15 mouse cellular contexts compared by ENCODE assay signal in genomic region chr9:30533780-30534343, GRCm38 (mm10).
DNase-seq lines count a peak whose midpoint lies in the region; ATAC-seq lines count a peak whose summit lies in the region.
"Had no signal": no experiment of that assay in that cellular context is flagged by ENCODE, and none has a peak within 500 bp of the region (broad histone marks: within the 10 kb centered on the region; RNA-seq: fewer than 3 reads in every experiment).

No protein-coding gene starts in this region.

- WGBS in embryonic facial prominence, embryonic 14.5 days, result 64% methylated on average over 11 of the region's 11 CpGs
- 85% methylated on average over 11 of the region's 11 CpGs for WGBS in embryonic facial prominence, embryonic 10.5 days
- WGBS in midbrain, embryonic 14.5 days, result 32% methylated on average over 11 of the region's 11 CpGs

- no peak for ATAC-seq in embryonic facial prominence, embryonic 14.5 days (ENCODE audit: low read depth)
- ATAC-seq in midbrain, embryonic 14.5 days (ENCODE audit: low FRiP score, low TSS enrichment), result no peak

- DNase-seq in embryonic facial prominence, embryonic 14.5 days (ENCODE audit: low spot score), result peak; percentile 57
- DNase-seq in embryonic facial prominence, embryonic 10.5 days (ENCODE audit: low spot score), result no peak
- DNase-seq in right cerebral cortex, adult 2 months (ENCODE audit: low spot score in 2 of 2), result peak; percentile 28 to 43
- DNase-seq in right cerebral cortex, postnatal 14 days, result no peak
- DNase-seq in midbrain, embryonic 14.5 days, result peak; percentile 79
- no peak for DNase-seq in ovary, postnatal 36 days (ENCODE audit: low spot score)
- no peak for DNase-seq in heart, postnatal 4 days
- DNase-seq in heart, postnatal 10 days, result no peak
- DNase-seq: cerebellum, adult 11-12 months; gastrocnemius, postnatal 10 days; thymus, adult 2 months had no signal

- H3K36me3 ChIP-seq in embryonic facial prominence, embryonic 14.5 days (ENCODE audit: control insufficient read depth, insufficient read depth, low read length), result no peaks in the 10 kb centered on the region
- H3K36me3 ChIP-seq in embryonic facial prominence, embryonic 10.5 days (replicated peaks), result no peaks in the 10 kb centered on the region
- no peaks in the 10 kb centered on the region for H3K36me3 ChIP-seq in midbrain, embryonic 14.5 days (ENCODE audit: control insufficient read depth, insufficient read depth, low read length)
- H3K36me3 ChIP-seq: embryonic facial prominence, embryonic 12.5 days; G1E; kidney, embryonic 15.5 days; lung, embryonic 15.5 days had no signal

- no peak overlapping the region for H3K9ac ChIP-seq in embryonic facial prominence, embryonic 14.5 days (ENCODE audit: low read depth, low read length)
- no peak overlapping the region for H3K9ac ChIP-seq in midbrain, embryonic 14.5 days (replicated peaks; ENCODE audit: low read length)
- H3K9ac ChIP-seq: embryonic facial prominence, embryonic 12.5 days; kidney, embryonic 15.5 days; lung, embryonic 15.5 days had no signal

- H3K27ac ChIP-seq in embryonic facial prominence, embryonic 14.5 days (replicated peaks; ENCODE audit: low read depth, low read length), result no peak overlapping the region
- no peak overlapping the region for H3K27ac ChIP-seq in embryonic facial prominence, embryonic 10.5 days (replicated peaks)
- peak overlapping the region; percentile 60 for H3K27ac ChIP-seq in midbrain, embryonic 14.5 days (replicated peaks; ENCODE audit: low read depth, low read length)
- H3K27ac ChIP-seq: kidney, embryonic 15.5 days; lung, embryonic 15.5 days had no signal

- H3K4me3 ChIP-seq in embryonic facial prominence, embryonic 14.5 days (ENCODE audit: low read depth, low read length), result no peak overlapping the region
- H3K4me3 ChIP-seq in embryonic facial prominence, embryonic 10.5 days, result no peak overlapping the region
- no peak overlapping the region for H3K4me3 ChIP-seq in midbrain, embryonic 14.5 days (replicated peaks; ENCODE audit: low read depth, low read length)
- H3K4me3 ChIP-seq: embryonic facial prominence, embryonic 12.5 days; kidney, embryonic 15.5 days; lung, embryonic 15.5 days had no signal

- H3K27me3 ChIP-seq in embryonic facial prominence, embryonic 14.5 days (replicated peaks; ENCODE audit: control insufficient read depth, insufficient read depth, low read length), result no peaks in the 10 kb centered on the region
- no peaks in the 10 kb centered on the region for H3K27me3 ChIP-seq in embryonic facial prominence, embryonic 10.5 days (replicated peaks; ENCODE audit: low read depth, poor library complexity, severe bottlenecking)
- no peaks in the 10 kb centered on the region for H3K27me3 ChIP-seq in midbrain, embryonic 14.5 days (ENCODE audit: control insufficient read depth, insufficient read depth, low read length)
- H3K27me3 ChIP-seq: embryonic facial prominence, embryonic 12.5 days; kidney, embryonic 15.5 days; lung, embryonic 15.5 days had no signal

- intact Hi-C loops in heart, postnatal 10 days (cut with DNase I), result no loop called here

- H3K4me1 ChIP-seq in embryonic facial prominence, embryonic 14.5 days (ENCODE audit: control insufficient read depth, insufficient read depth, low read length), result peaks cover 4% of the 10 kb centered on the region; the same call in 1 of the 2 replicates
- H3K4me1 ChIP-seq in embryonic facial prominence, embryonic 10.5 days, result peaks cover 14% of the 10 kb centered on the region
- H3K4me1 ChIP-seq in midbrain, embryonic 14.5 days (ENCODE audit: control insufficient read depth, insufficient read depth, low read length), result peaks cover 12% of the 10 kb centered on the region
- H3K4me1 ChIP-seq: lung, embryonic 15.5 days had no signal

- no peaks in the 10 kb centered on the region for H3K9me3 ChIP-seq in embryonic facial prominence, embryonic 14.5 days (ENCODE audit: control insufficient read depth, low read length)
- H3K9me3 ChIP-seq in embryonic facial prominence, embryonic 10.5 days, result no peaks in the 10 kb centered on the region
- no peaks in the 10 kb centered on the region for H3K9me3 ChIP-seq in midbrain, embryonic 14.5 days (ENCODE audit: control insufficient read depth, low read length)
- H3K9me3 ChIP-seq: embryonic facial prominence, embryonic 12.5 days; G1E; kidney, embryonic 15.5 days; lung, embryonic 15.5 days had no signal

- H3K4me2 ChIP-seq in embryonic facial prominence, embryonic 14.5 days (ENCODE audit: low read depth, low read length), result no peak overlapping the region
- no peak overlapping the region for H3K4me2 ChIP-seq in midbrain, embryonic 14.5 days (ENCODE audit: low read length)
- H3K4me2 ChIP-seq: embryonic facial prominence, embryonic 12.5 days; kidney, embryonic 15.5 days; lung, embryonic 15.5 days had no signal

Comparison
In these comparisons a context has a peak if more than half of its experiments do, and no peak if none do; other contexts are left out.
1. DNase-seq: peak in embryonic facial prominence, embryonic 14.5 days (single experiment), right cerebral cortex, adult 2 months (2 of 2) and midbrain, embryonic 14.5 days (single experiment); none in embryonic facial prominence, embryonic 10.5 days (single experiment), right cerebral cortex, postnatal 14 days (single experiment), ovary, postnatal 36 days (single experiment), heart, postnatal 4 days (single experiment) and heart, postnatal 10 days (0 of 2).